Mouse (Mus musculus): ENCODE results near the gene Nme7.

GRCm38 (mm10) chr1:164369781-164370180 is 65.9 kb downstream of the Nme7 start:
- TF ChIP-seq ETS1 (conservative IDR thresholded peaks at IDR 0.05; ENCODE audit: low read depth, low read length) (no peak), EP300 (IDR thresholded peaks at IDR 0.05; ENCODE audit: low read length) (no peak), GABPA (IDR thresholded peaks at IDR 0.05; ENCODE audit: insufficient replicate concordance, low read depth, low read length) (no peak), BHLHE40 (IDR thresholded peaks at IDR 0.05; ENCODE audit: low read depth, low read length) (no peak)

All from CH12.LX (cell line).